Mouse (Mus musculus) cerebellum, postnatal 14 days (tissue): Measurements from ENCODE around the gene Lsm4.

Source experiments
- DNase-seq, 2 experiments: peaks; one replicate each; pipeline ENCODE4 v3.0.0; 2021; ENCODE audit warnings: mixed read lengths in 2 of 2

The Lsm4 gene

GRCm38 (mm10) chr8:70673079-70673856 is at the start of gene Lsm4:
TSS of gene Lsm4 (plus strand) at chr8:70673248.
- DNase-seq = peak; percentile 98 to 100

- peak in 1 of 2 experiments; percentile 69 for DNase-seq
These were observed 47.9 kb upstream of the Lsm4 start for GRCm38 (mm10) chr8:70625104-70625503.

GRCm38 (mm10) chr8:70627041-70627440 is 46.0 kb upstream of the Lsm4 start:
- DNase-seq = no peak

GRCm38 (mm10) chr8:70628986-70629490 is 44.0 kb upstream of the Lsm4 start:
- DNase-seq = no peak

- DNase-seq = peak; percentile 91 to 94
These were observed 43.2 kb upstream of the Lsm4 start for GRCm38 (mm10) chr8:70629574-70630531.

- DNase-seq = no peak
These were observed 42.3 kb upstream of the Lsm4 start for GRCm38 (mm10) chr8:70630532-70631381.

- no peak for DNase-seq
These were observed 41.6 kb upstream of the Lsm4 start for GRCm38 (mm10) chr8:70631436-70631835.

- no peak for DNase-seq
These were observed 40.6 kb upstream of the Lsm4 start, which contains the start of gene Gdf15 for GRCm38 (mm10) chr8:70632346-70632892. TSS of gene Gdf15 (minus strand) at chr8:70632456.

- DNase-seq = peak in 1 of 2 experiments; percentile 48
These were observed 39.0 kb upstream of the Lsm4 start for GRCm38 (mm10) chr8:70634066-70634465.

- DNase-seq = no peak
These were observed 37.5 kb upstream of the Lsm4 start for GRCm38 (mm10) chr8:70635527-70635926.

- DNase-seq = no peak
These were observed 36.2 kb upstream of the Lsm4 start for GRCm38 (mm10) chr8:70636838-70637237.

GRCm38 (mm10) chr8:70638752-70639151 is 34.3 kb upstream of the Lsm4 start:
- DNase-seq = no peak

- no peak for DNase-seq
These were observed 30.0 kb upstream of the Lsm4 start for GRCm38 (mm10) chr8:70643019-70643418.

- peak in 1 of 2 experiments; percentile 53 for DNase-seq
These were observed 29.0 kb upstream of the Lsm4 start for GRCm38 (mm10) chr8:70644065-70644464.

GRCm38 (mm10) chr8:70645501-70646224 is 27.4 kb upstream of the Lsm4 start:
- DNase-seq = no peak

- no peak for DNase-seq
These were observed 26.7 kb upstream of the Lsm4 start for GRCm38 (mm10) chr8:70646369-70646768.

GRCm38 (mm10) chr8:70646775-70647174 is 26.3 kb upstream of the Lsm4 start:
- no peak for DNase-seq

GRCm38 (mm10) chr8:70647343-70648163 is 25.5 kb upstream of the Lsm4 start:
- DNase-seq = no peak

GRCm38 (mm10) chr8:70648164-70648442 is 24.9 kb upstream of the Lsm4 start:
- DNase-seq = no peak

GRCm38 (mm10) chr8:70648921-70649320 is 24.1 kb upstream of the Lsm4 start:
- no peak for DNase-seq

- peak; percentile 84 to 90 for DNase-seq
These were observed 23.7 kb upstream of the Lsm4 start for GRCm38 (mm10) chr8:70649324-70649723.
